Mouse (Mus musculus) olfactory bulb, adult 2 months (tissue): ENCODE measurements around the gene Hap1. TPM values are rescaled to one million over a fixed set of nuclear protein-coding genes. Genes with fewer than 3 reads are reported as not detected.

Source experiments
- H3K27ac ChIP-seq: fragments of 200-500 bp; 2 replicates; pipeline ENCODE4 v1.5.1; 2012; ENCODE audit warnings: low read depth, low read length; ENCODE audit not compliant: insufficient read depth
- H3K4me1 ChIP-seq: fragments of 200-500 bp; 2 replicates; pipeline ENCODE4 v1.6.1; 2012; ENCODE audit warnings: low read length; ENCODE audit not compliant: control insufficient read depth, insufficient read depth
- H3K4me3 ChIP-seq: fragments of 200-500 bp; 2 replicates; pipeline ENCODE4 v1.5.1; 2012; ENCODE audit warnings: mild to moderate bottlenecking, low read depth, low read length, moderate library complexity; ENCODE audit not compliant: insufficient read depth
- CTCF ChIP-seq: fragments of 200-500 bp; IDR thresholded peaks from 2 replicates; pipeline ENCODE4 v1.5.1; 2012; ENCODE audit warnings: low read depth, mild to moderate bottlenecking, low read length, moderate library complexity; ENCODE audit not compliant: insufficient read depth
- POLR2A ChIP-seq: fragments of 200-500 bp; IDR thresholded peaks from 2 replicates; pipeline ENCODE4 v1.6.1; 2012; ENCODE audit warnings: mild to moderate bottlenecking, low read depth, low read length, moderate library complexity; ENCODE audit not compliant: insufficient read depth
- WGBS: fragments of 180-500 bp; shearing (Covaris S2); methylation state at CpG from one replicate; pipeline ENCODE4 v1.1.7; 2018; 5-methylcytosine and 5-hydroxymethylcytosine counted together
- polyA plus RNA-seq: library from polyadenylated mRNA; stranded (reverse); fragments of >200 nt; gene quantifications from 2 replicates; pipeline ENCODE4 v1.2.4, GENCODE M21; 2012; ENCODE audit warnings: low replicate concordance; ENCODE audit not compliant: missing spikeins, insufficient read depth, insufficient read length

The Hap1 gene
- polyA plus RNA-seq, 1 experiment = not detected

DNA sequence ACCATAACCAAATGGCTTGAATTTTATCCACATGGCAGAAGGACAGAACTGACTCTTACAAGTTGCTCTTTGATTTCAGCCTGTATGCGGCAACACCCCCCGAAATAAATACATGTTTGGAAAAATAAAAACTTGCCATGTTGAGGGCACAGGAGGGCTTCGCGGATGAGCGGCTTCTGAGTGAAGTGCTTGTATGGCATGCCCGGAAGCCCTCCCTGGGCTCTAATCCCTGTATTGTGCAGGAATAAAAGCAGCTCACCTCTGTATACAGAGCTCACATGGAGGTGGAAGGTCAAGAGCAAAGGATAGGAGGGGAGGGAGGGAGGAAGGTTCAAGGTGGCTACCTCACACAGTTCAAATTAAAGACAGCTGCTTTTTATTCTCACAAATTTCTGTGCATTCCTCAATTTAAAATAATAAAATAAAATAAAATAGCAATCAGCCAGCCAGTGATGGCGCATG is 36.0 kb upstream of the Hap1 start:
- H3K4me1 ChIP-seq = peaks cover 69% of the 10 kb centered on the region
- no peak overlapping the region for H3K4me3 ChIP-seq
- WGBS = 76% methylated on average over 7 of the region's 7 CpGs
- TF ChIP-seq POLR2A = no peak
- no peak for TF ChIP-seq CTCF
- no peak overlapping the region; the same call in 1 of the 2 replicates for H3K27ac ChIP-seq

DNA sequence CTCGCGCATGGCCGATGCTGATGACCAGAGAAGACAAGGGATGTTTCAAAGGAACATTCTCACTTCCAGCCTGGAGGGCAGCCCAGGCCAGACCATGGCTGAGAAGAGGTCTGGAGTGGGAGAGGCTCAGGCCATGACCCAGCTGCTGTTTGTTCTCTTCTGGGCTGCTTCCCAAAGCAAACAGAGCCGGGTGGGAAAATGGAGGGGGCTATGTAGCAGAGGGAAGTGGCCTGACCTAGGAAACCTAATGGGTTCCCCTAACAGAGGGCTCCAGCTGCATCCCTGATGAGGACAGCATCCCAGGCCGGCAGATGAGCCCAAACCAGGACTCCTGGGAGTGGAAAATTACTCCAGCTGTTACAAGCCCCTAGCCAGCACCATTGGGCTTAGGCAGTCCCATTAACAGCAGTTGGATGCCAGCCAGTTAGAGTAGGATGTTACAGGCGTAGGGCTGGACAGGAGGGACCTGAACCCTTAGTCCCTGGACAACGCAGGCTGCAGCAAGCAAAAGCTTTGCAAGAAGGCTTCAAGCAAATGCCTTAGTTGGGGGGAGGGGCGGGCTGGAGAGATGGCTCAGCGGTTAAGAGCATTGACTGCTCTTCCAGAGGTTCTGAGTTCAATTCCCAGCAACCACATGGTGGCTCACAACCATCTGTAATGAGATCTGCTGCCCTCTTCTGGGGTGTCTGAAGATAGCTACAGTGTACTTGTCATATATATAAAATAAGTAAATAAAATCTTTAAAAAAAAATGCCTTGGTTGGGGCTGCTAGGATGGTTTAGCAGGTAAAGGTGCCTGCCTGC is 35.4 kb upstream of the Hap1 start:
- no peak overlapping the region for H3K4me3 ChIP-seq
- peaks cover 74% of the 10 kb centered on the region for H3K4me1 ChIP-seq
- WGBS = 56% methylated on average over 9 of the region's 9 CpGs
- no peak for TF ChIP-seq POLR2A
- TF ChIP-seq CTCF = no peak
- peak overlapping the region; percentile 17 for H3K27ac ChIP-seq

- peak overlapping the region; percentile 22 for H3K27ac ChIP-seq
- peaks cover 71% of the 10 kb centered on the region for H3K4me1 ChIP-seq
- TF ChIP-seq POLR2A (no peak), CTCF (no peak)
- H3K4me3 ChIP-seq = no peak overlapping the region
- 37% methylated on average over 8 of the region's 8 CpGs for WGBS
Observed at GRCm38 (mm10) chr11:100389931-100390445, 34.1 kb upstream of the Hap1 start.

GRCm38 (mm10) chr11:100388588-100388987 is 32.7 kb upstream of the Hap1 start:
- no peak overlapping the region for H3K4me3 ChIP-seq
- no peak for TF ChIP-seq CTCF
- 71% methylated on average over 6 of the region's 6 CpGs for WGBS
- H3K4me1 ChIP-seq = peaks cover 66% of the 10 kb centered on the region
- peak overlapping the region; percentile 95 for H3K27ac ChIP-seq

- no peak overlapping the region for H3K4me3 ChIP-seq
- 24% methylated on average over 14 of the region's 14 CpGs for WGBS
- H3K27ac ChIP-seq = peak overlapping the region; percentile 95
- no peak for TF ChIP-seq CTCF
- TF ChIP-seq POLR2A = no peak
- H3K4me1 ChIP-seq = peaks cover 70% of the 10 kb centered on the region
Observed at GRCm38 (mm10) chr11:100387589-100388375, 31.9 kb upstream of the Hap1 start.

DNA sequence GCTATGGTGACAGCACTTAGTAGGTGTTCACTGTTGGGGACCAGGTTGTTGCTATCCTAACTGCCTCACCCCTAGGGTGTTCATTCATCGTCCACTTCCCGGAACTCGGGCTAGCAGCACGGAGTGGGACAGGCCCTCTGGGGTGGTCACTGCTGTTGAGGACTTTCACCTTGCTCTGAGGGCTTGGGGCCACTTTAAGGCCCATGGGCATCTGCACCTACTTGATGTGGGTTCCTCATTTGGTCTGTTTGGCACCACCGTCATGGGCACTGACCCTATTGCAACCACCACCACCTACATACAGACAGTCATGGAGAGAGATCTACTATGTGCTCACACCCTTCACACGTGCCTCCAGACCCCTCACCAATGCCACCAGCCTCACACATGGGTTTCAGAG is 31.2 kb upstream of the Hap1 start:
- TF ChIP-seq CTCF = no peak
- no peak for TF ChIP-seq POLR2A
- Histone ChIP-seq H3K4me1 (peaks cover 72% of the 10 kb centered on the region), H3K27ac (peak overlapping the region; percentile 74), H3K4me3 (no peak overlapping the region)
- WGBS = 84% methylated on average over 6 of the region's 6 CpGs

- no peak for TF ChIP-seq CTCF
- TF ChIP-seq POLR2A = no peak
- H3K4me1 ChIP-seq = peaks cover 72% of the 10 kb centered on the region
- 64% methylated on average over 5 of the region's 5 CpGs for WGBS
- H3K27ac ChIP-seq = peak overlapping the region; percentile 74
- H3K4me3 ChIP-seq = no peak overlapping the region
Observed at GRCm38 (mm10) chr11:100386586-100386985, 30.7 kb upstream of the Hap1 start.

DNA sequence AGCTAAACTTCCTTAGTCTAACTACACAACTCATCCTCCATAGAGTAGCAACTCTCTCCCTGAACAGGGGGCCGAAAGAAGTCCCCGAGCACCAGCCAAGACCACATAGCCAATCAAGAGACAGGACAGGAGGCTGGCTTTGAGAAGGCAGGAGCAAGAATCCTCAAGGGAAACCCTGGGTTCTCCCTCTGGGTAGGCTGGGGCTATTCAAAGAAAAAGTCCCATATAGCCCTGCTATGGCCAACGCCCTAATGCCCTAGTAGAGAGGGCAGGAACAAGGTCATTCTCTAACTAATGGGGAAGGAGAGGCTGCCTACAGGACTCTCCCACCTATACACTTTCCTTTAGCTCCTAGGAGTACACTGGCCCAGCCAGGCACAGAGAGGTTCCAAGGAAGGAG is 29.1 kb upstream of the Hap1 start:
- Histone ChIP-seq H3K4me3 (no peak overlapping the region), H3K27ac (no peak overlapping the region), H3K4me1 (peaks cover 61% of the 10 kb centered on the region)
- WGBS = 91% methylated on average over 3 of the region's 3 CpGs
- TF ChIP-seq CTCF = no peak
- TF ChIP-seq POLR2A = no peak

- Histone ChIP-seq H3K27ac (0 out of 2 replicates have a peak overlapping the region, but pooled peaks have one; percentile 42), H3K4me1 (peaks cover 40% of the 10 kb centered on the region), H3K4me3 (no peak overlapping the region)
- WGBS = 69% methylated on average over 6 of the region's 6 CpGs
- TF ChIP-seq CTCF (no peak), POLR2A (no peak)
Observed at GRCm38 (mm10) chr11:100382682-100383081, 26.8 kb upstream of the Hap1 start.

- no peak overlapping the region for H3K4me3 ChIP-seq
- TF ChIP-seq CTCF (no peak), POLR2A (no peak)
- WGBS = 91% methylated on average over 4 of the region's 4 CpGs
- peaks cover 17% of the 10 kb centered on the region for H3K4me1 ChIP-seq
- H3K27ac ChIP-seq = no peak overlapping the region
Observed at GRCm38 (mm10) chr11:100379311-100379710, 23.4 kb upstream of the Hap1 start.
